Mouse (Mus musculus) mature B cell (primary cell): ENCODE data around the gene Pced1b.

Experiments
- in situ Hi-C: fragments of 300-500 bp; cut with MboI; formaldehyde crosslinking; loops from 2 replicates; pipeline ENCODE4 v1.14.3; 2019

Pced1b gene

DNA sequence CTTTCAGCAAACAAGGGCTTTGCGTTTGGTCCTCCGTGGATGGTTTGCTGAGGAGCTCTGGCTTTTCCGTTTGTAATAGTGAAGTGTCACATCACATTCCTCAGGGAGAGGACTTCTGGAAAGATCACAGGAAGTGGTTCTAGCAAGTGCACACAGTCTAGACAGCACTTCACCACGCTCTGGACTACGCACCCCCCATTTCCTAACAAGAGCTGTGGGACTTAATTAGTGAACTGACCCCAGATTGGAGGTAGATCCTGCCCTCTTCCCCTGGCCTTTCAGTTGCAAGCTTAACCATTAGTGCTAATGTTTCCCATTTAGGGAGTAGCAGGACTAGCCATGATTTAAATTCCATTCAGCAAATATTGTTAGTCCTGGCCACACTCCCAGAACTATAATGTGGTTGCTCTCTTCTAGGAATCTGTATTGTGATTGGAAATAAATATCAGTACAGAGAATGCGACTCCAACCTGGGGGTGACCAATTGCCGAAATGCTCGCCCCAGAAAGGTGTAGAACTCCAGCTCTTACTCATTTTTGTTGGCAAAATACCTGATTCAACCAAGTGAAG is 10.4 kb downstream of the Pced1b start:
- in situ Hi-C loops: no loop called here

GRCm38 (mm10) chr15:97258483-97259230 is 11.8 kb downstream of the Pced1b start:
- in situ Hi-C loops: no loop called here

DNA sequence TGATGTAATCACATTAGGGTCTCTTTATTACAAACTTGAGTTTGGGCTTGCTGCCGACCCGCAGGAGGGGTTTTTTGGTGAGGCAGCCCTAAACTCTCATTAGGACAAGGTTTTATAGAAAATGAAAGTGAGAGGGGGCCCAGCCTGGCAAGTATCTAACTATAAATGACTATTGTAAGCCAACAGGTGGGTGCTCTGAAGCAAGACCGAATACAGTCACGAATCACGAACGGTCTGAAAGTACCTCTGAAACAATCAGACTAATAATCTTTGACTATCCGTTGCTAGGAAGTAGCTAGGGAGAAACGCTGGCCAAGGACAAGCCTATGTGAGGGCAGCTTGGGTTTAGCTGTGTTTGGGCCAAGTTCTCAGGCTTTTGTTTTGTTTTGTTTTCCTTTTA is 12.4 kb downstream of the Pced1b start:
- in situ Hi-C loops: no loop called here

GRCm38 (mm10) chr15:97259968-97260597 is 13.2 kb downstream of the Pced1b start:
- in situ Hi-C loops: no loop called here

- in situ Hi-C loops: no loop called here
Observed at GRCm38 (mm10) chr15:97262251-97262650, 15.3 kb downstream of the Pced1b start.

DNA sequence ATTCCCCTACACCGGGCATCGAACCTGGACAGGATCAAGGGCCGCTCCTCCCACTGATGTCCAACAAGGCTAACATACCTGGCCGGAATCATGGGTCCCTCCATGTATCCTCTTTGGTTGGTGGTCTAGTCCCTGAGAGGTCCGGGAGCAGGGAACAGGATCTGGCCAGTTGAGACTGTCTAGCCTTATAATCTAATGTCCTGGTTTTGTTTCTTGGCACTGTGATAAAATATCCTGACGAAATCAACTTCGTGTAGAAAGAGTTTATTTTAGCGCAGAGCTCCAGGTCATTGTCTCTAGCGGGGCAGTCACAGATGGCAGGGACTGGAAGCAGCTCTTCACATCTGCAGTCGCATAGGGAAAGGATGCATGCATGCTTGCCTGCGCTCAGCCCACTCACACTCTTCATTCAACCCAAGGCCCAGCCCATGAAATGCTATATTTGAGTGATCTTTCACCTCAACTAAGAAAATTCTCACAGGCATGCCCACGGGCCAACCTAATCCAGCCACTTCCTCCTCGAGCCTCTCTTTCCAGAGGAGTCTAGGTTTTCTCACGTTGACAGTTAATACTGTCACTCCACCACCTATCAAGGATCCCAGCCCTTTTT is 19.4 kb downstream of the Pced1b start:
- in situ Hi-C loops: no loop called here

DNA sequence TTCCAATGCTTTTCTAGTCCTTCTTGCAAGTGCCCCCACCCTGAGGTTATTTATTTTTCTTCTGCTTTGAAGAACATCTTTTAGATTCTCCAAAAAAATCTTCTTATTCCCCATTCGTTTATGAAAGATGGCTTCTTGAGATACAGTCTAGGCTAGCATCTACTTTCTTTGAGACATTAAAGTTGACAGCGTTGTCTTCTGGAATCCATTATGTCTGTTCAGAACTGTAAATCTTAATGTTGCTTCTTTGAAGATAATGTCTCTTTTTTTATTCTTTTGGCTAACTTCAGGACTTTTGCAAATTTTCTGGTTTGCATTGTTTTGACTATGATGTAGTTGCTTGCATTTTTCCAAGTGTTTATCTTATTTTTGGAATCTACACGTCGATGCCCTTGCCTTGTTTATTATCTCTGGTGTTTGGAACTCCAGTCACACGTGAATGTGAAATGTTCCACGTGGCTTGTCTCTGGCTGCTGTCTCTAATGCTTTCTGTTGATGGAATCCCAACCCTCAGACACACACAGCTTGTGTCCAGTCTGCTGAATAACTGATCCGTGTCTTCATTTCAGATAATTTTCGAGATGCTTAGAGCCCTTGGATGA is 20.3 kb downstream of the Pced1b start:
- in situ Hi-C loops: no loop called here

DNA sequence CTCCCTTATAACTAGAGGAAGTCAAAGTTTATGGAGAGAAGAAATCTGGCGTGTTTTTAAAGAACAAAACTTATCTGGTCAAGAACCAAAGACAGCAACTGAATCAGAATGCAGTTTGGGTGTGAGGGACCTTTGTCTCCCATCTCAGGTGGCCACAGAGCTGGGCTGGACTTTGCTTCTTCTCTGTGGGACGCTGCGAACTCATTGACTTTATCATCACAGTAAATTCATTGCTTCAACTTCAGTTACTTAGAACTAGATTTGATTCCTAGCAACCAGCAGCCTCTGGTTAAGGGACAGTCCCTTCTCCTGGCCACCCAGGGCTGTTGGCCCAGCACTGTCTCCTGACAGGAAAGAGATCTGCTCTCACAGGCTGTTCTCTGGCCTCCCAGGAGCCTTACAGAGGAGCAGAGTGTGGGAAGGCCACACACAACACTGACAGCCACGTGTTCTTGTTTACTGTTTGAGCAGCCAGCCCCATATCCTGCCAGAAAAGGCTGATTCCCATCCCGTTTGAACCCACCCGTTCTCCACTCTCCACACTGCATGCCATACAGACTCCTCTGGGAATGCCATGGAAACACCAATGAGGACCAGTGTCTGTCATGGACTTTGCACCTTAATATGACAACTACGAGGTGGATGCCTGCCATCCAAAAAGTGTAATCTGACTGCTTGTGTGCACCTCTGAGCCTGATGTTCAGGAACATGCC is 25.2 kb downstream of the Pced1b start:
- in situ Hi-C loops: no loop called here

GRCm38 (mm10) chr15:97272831-97273230 is 25.9 kb downstream of the Pced1b start:
- in situ Hi-C loops: no loop called here

GRCm38 (mm10) chr15:97275626-97276395 is 28.9 kb downstream of the Pced1b start:
- in situ Hi-C loops: no loop called here

GRCm38 (mm10) chr15:97276660-97277153 is 29.8 kb downstream of the Pced1b start:
- in situ Hi-C loops: no loop called here

DNA sequence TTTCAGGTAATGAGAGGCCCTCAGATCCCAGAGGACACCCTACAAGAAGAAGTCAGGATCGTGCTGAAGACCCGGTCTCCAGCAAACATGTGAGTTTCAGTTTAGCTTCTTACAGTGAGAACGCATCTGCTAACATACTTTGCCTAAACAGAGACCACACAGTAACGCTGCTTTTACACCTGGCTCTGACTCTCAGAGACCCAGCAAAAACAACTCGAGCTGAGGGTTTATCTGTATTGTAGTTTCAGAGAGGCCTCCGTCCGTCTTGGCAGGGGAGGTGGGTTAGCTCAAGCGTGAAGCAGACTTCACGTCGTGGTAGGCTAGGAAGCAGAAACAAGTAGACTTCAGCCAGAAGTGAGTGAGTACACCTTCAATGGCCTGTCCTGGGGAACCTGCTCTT is 30.4 kb downstream of the Pced1b start:
- in situ Hi-C loops: no loop called here

DNA sequence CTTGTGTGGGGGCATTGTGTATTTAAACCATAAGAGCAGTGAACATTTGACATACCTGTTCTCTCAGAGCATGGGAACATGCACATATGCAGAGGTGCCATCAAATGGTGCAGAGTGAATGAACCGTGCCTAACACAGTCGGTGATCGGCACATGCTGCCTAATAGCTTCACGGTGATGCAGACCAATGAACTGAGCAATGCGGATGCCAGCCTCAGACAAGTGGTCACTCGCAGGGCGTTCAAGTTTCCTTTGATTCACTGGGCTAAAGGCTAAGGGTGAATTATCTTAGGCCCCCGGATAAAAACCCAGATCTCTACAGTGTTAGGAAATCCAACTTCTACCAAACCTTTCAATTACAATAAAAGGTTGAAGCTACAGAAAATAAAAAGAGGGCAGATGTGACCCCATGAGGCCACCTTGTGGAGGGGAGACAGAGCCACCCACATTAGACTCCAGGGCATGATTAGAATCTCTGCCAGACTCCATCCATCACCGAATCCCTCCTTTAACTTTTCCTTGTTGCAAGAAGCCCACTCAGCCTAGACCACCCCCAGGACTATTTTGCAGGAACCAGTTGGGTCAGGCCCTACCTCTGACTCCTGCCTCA is 31.5 kb downstream of the Pced1b start:
- in situ Hi-C loops: no loop called here

GRCm38 (mm10) chr15:97280131-97280530 is 33.2 kb downstream of the Pced1b start:
- in situ Hi-C loops: no loop called here

- in situ Hi-C loops: no loop called here
Observed at GRCm38 (mm10) chr15:97280776-97281175, 33.9 kb downstream of the Pced1b start.

GRCm38 (mm10) chr15:97281712-97282571 is 35.0 kb downstream of the Pced1b start:
- in situ Hi-C loops: no loop called here

GRCm38 (mm10) chr15:97282572-97282881 is 35.6 kb downstream of the Pced1b start:
- in situ Hi-C loops: no loop called here

GRCm38 (mm10) chr15:97284201-97284600 is 37.3 kb downstream of the Pced1b start:
- in situ Hi-C loops: no loop called here

GRCm38 (mm10) chr15:97285665-97286212 is 38.8 kb downstream of the Pced1b start:
- in situ Hi-C loops: no loop called here
